Mouse (Mus musculus): ENCODE results near the gene Acot5.
"Not testable (repeated sequence)": the region's sequence is repeated elsewhere in the genome, so short reads cannot be mapped to it uniquely, and the experiment has no call there.

Acot5 gene

DNA sequence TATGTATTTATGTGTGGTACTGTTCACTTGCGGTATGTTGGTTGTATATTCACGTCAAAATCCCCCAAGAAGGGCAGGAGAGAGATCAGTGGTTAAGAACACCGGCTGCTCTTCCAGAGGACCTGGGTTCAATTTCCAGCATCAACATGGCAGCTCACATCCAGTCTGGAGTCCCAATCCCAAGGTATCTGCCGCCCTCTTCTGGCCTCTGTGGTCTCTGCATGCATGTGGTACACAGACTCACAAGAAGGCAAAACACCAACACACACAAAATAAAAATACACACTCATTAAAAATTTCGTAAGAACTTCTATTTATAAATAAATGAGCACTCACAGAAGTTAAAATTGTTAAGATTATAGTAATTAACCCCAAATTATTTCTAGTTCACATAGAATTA, 5.9 kb upstream of the Acot5 start:
- no peak for DNase-seq (ENCODE audit: low spot score)

DNA sequence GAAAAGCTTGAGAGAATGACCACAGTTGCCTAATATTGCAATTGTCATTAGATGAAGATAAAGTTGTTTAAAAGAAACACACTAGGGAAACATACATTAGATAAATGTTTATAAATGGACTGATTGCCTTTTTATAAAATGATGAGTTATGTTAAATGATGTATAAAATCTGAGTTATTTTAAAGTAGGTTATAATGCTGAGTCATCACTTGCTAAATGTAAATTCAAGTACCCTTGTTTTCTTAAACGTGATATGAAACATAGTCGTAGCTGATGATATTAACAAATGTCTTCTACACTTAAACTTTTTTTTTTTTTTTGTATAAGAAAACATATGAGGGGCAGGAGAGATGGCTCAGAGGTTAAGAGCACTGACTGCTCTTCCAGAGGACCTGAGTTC, 5.3 kb upstream of the Acot5 start:
- DNase-seq (ENCODE audit: low spot score) = no peak

DNA sequence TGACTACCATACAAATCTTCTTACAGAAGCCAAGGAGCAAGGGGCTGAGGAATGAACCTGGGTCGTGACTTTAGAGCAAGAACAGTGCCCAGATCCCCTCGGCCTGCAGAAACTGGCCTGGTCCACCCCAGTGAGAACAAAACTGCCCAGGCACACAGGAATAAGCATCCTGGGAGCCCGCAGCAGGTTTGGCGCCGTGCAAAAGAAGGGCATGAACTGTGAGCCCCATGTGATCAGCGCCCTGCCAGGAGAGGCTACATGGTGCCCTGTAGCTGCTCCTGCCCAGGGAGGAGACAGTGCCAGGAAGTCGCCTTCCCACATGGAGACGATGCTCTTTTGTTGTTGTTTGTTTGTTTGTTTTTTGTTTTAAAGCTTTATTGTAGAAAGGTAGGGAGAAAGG, 4.5 kb upstream of the Acot5 start:
- no peak for DNase-seq (ENCODE audit: low spot score)

DNA sequence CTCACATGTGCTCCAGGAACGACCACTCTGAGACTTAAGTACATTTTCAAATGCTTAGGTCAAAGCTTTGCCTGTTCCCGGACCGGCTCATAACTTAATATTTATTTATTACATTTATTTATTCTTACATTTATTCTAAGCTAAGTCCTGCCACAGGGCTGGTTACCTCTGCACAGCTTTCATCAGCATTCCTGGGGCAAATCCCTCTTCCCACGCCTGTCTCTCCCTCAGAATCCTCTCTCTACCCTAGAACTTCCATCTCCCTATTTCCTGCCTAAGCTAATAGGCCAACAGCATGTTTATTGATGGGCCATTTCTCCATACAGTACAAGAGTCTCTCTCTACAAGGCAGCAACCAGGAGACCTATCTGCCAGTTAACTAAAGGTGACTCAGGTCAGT, 1.4 kb upstream of the Acot5 start:
- no peak for DNase-seq (ENCODE audit: low spot score)

DNA sequence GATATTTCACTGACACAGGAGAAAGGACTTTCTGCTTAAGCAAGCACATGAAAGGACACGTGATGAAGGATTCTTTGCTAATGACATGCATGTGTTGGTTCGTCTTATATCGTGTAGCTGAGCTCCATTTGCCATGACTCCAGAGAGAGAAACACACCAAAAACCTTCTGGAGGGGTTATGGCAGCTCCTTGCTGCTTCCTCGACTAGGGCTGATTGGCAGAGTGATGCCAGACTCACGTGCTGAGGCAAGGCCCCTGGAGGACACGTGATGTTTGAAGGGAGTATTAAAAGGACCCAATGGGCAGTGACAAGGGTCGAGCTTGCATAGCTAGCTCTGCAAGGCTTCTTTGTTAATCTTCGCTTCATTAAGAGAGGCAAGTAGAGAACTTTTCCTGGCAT, 829 bp upstream of the Acot5 start:
- no peak for DNase-seq (ENCODE audit: low spot score)

DNA sequence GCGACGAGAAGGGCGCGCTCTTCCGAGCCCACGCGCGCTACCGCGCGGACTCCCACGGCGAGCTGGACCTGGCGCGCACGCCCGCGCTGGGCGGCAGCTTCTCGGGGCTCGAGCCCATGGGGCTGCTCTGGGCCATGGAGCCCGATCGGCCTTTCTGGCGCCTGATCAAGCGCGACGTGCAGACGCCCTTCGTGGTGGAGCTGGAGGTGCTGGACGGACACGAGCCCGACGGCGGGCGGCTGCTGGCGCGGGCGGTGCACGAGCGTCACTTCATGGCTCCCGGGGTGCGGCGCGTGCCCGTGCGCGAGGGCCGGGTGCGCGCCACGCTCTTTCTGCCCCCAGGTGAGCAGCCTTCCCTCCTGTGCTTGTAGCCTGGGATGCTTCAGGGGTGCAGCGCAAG, 457 bp downstream of the Acot5 start:
- DNase-seq (ENCODE audit: low spot score) = not testable (repeated sequence)

DNA sequence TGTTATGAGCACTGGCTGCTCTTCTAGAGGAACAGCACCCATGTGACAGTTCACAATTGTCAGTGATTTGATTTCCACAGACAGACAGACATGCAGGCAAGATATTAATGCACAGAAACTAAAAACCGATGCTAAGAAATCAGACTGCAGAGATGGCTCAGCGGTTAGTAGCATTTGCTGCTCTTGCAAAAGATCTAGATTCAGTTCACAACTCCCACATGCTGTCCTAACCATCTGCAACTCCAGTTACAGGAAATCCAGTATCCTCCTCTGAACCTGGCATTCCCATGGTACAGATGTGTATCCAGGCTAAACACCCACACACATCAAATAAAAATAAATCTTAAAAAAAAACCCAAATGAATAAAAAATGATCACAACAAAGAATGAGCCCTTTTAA, 2.6 kb downstream of the Acot5 start:
- peak; percentile 38 for DNase-seq (ENCODE audit: low spot score)

DNA sequence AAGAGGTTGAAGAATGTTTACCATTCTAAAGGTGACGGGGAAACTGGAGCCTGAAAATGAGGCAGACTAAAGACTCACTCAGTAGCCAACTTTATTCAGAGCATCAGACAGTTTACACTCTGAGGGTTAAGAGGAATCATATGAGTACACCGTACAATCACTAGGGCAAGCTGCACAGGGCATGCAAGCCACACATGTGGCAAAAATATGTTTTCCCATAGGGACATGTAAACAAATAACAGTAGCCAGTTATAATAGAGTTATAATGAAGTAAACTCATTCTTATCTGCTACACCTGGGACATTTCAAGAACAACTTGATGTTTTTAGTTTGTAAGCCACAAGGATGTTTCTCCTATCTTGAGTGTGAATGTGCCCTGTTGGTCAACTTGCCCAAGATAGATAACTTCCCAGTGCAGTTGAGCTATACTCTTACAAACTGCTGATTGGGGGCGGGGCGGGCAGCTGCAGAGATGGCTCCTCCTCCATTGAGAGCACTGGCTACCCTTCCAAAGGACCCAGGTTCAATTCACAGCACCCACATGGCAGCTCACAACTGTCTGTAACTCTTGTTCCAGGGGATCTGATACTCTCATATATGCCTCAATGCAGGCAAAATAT, 8.4 kb downstream of the Acot5 start:
- DNase-seq (ENCODE audit: low spot score) = no peak

DNA sequence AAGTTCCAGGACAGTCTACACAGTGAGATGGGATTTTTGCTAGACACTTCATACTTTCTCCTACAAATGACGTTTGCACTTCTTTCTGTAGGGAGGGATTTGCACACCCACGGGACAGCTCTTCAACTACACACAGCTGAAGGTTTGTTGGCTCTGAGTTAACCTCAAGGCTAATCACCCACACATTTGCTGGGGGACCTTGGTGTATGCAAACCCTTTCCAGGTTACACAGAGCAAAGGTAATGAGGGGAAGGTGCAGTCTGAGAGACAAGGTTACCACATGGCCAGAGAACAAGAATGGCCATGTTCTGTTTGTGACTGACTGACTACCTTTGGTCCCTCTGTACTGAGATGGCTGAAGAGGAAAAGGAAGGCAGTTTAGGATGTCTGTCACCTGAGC, 14.7 kb downstream of the Acot5 start:
- DNase-seq (ENCODE audit: low spot score) = no peak

DNA sequence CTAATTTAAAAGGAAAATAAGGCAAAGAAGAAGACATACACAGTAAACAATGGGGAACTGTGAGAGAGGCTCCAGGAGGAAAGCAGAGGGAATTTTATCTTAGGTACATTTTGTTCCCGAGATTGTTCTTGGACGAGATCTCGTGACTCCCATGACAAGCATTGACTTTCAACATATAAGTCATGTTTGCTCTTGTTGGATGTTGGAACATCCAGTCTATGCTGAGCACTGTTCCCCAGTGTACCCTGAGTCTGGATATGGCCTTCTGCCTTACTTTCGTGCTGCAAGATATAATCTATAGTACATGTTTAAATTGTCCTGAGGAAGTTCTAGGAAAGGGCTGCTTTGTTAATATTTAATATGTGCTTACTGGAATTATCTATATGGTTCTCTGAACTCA, 15.5 kb downstream of the Acot5 start:
- DNase-seq (ENCODE audit: low spot score) = no peak

DNA sequence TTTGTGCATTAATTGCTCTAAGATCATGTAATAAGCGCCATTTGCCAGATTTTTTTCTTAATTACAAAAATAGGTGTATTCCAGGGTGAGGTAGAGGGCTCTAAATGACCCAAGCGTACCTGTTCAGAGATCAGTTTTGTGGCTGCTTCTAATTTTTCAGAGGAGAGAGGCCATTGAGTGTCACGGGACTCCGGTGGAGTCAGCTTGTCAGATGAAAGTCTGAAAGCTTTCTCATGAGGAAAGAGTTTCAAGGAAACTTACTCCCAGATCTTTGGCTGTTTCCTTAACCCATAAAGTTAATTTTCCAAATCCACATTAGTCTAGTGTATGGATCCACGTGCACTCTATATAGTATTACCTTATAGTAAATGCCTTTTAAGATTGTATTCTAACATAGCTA, 25.5 kb downstream of the Acot5 start:
- DNase-seq (ENCODE audit: low spot score) = not testable (repeated sequence)

DNA sequence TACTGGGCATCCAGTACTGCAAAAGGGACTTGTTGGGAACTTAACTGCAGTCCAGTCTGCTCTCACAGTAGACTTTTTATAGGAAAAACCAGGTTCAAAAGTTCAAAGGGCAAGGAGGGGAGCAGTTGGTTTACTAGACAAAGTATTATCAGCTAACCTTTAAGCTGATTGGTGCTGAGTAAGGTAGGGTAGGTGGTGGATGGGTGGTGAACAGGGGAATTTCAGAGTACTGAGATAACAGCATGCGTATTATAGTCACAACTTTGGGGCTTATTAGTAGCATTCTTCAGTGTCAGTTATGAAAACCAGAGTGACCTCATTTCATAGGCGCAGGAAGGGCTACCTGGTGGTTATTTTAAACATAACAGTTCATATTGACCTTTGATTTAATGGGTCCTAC, 30.5 kb downstream of the Acot5 start:
- DNase-seq (ENCODE audit: low spot score) = no peak

DNA sequence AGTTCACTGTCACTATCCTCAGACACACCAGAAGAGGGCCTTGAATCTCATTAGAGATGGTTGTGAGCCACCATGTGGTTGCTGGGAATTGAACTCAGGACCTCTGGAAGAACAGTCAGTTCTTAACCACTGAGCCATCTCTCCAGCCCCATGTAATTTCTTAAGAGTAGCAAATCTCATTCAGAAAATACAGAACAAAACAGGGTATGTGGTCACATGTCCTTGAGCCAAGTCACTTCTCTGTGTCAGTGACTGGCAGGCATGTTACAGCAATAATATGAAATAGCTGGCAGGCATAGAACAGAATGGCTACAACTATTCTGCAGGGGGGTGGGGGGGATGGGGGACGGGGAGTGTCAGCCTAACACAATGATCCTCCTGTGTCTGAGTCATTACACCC, 30.9 kb downstream of the Acot5 start:
- DNase-seq (ENCODE audit: low spot score) = no peak

DNA sequence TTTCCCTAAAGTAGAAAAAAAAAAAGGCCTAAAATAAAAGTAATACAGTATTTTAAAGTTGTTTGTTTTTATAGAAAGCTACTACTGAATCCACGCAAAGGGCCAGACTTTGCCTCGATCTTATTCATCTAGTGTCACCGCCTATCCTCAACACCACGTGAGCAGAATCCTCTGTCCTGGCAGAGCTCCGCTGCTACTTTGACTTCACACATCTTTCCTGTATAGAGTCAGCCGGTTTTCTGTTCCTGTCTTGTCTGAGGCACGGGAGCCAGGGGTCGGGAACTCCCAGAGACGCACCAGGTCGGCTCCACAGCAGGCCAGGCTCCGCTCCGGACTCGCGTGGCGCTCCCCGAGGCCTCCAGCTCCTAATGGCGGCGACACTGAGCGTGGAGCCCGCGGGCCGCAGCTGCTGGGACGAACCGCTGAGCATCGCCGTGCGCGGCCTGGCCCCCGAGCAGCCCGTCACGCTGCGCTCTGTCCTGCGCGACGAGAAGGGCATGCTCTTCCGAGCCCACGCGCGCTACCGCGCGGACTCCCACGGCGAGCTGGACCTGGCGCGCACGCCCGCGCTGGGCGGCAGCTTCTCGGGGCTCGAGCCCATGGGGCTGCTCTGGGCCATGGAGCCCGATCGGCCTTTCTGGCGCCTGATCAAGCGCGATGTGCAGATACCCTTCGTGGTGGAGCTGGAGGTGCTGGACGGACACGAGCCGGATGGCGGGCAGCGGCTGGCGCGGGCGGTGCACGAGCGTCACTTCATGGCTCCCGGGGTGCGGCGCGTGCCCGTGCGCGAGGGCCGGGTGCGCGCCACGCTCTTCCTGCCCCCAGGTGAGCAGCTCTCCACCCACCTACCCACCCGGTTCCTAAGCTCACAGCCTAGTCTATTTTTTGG, 31.7 kb downstream of the Acot5 start, which contains the start of gene Acot6:
Gene Acot6 (plus strand): TSS at position 51 of the 889 bp plus-strand sequence.
- DNase-seq (ENCODE audit: low spot score) = peak; percentile 4

DNA sequence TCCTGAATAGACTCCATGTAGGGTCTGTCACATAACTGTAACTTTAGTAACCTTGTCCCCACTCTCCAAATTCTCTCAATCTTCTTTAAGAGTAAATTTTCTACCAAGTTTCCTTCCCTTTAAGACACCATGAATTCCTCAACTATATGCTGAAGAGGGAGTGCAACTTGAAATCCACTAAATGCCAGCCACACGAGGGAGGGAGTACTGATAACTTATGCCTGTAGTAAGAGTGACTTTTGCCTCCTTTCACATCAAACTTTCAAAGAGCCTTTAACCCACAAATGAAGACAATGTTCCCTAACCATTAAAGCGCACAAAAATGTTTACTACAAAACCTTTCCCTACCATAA, 32.3 kb downstream of the Acot5 start:
- DNase-seq (ENCODE audit: low spot score) = no peak

DNA sequence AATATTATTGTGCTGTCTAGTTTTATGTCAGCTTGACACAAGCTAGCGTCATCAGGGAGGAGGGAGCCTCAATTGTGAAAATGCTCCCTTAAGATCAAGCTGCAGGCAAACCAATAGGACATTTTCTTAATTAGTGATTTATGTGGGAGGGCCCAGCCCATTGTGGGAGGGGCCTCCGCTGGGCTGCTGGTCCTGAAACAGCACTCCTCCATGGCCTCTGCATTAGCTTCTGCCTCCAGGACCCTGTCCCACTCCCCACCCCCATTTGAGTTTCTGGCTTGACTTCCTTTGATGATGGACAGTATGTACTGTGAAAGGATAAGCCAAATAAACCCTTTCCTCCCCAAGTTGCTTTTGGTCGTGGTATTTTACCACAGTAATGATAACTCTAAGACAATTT, 37.9 kb downstream of the Acot5 start:
- DNase-seq (ENCODE audit: low spot score) = no peak

DNA sequence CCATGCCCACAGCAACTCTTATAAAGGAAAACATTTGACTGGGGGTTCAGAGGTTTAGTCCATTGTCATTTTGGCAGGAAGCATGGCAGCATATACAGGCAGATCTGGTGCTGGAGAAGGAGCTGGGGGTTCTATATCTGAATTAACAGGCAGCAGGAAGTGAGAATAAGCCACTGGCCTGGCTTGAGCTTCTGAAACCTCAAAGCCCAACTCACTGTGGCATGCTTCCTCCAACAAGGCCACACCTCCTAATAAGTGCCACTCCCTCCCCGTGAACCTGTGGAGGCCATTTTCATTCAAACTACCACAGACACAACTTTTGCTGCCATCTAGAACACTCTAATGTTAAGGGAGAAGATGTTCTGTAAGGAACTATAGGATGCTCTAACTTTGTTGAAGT, 38.6 kb downstream of the Acot5 start:
- no peak for DNase-seq (ENCODE audit: low spot score)

DNA sequence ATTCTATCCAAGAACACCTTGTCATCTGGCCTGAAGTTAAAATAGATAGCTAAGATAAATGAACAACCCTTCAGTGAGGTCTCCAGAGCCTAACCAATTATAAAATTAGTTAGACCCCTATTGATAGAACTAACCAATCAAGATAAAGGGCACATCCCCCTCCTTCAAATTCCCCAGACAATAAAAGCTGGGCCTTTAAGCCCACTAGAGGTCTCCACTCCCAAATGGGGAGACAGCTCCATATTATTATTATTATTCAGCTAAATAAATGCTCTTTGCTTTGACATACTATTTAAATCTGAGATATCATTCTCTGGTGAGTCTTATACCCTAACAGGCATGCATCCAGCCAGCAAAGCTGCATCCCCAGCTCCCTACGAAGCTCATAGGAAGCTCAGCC, 40.8 kb downstream of the Acot5 start:
- DNase-seq (ENCODE audit: low spot score) = no peak

DNA sequence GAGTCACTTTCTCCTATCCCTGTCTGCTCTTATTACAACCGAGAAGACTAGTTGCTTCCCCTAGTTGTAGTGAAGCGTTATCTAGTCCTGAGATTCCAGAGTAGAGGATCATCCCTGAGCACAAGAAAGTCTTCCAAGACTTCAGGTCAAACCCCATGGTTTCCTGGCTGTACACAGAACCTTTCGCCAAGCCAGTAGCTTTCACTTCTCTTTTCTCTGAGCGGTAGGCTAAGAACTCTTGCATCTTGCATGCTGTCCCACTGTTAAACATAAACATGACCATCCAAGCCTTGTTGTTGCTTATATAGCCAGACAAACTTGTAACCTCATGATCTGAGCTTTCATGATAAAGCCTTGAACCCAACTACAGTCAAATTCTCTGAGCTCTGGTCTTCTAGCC, 41.7 kb downstream of the Acot5 start:
- DNase-seq (ENCODE audit: low spot score) = no peak

DNA sequence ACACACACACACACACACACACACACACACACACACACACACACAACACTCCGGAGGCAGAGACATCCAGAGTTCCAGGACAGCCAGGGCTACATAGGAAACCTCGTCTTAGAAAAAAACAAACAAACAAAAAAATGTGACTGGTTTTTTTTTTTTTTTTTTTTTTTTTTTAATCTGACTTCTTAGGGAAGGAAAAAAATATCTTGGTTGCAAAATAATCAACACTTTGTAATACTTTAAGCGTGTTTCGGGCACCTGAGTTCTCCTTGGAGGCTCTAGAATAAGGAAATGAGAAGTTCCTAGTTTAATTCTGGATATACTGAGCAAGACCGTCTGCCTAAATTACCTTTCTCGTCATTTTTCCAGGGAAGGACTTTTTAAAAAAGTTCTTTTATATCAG, 44.6 kb downstream of the Acot5 start:
- DNase-seq (ENCODE audit: low spot score) = no peak

DNA sequence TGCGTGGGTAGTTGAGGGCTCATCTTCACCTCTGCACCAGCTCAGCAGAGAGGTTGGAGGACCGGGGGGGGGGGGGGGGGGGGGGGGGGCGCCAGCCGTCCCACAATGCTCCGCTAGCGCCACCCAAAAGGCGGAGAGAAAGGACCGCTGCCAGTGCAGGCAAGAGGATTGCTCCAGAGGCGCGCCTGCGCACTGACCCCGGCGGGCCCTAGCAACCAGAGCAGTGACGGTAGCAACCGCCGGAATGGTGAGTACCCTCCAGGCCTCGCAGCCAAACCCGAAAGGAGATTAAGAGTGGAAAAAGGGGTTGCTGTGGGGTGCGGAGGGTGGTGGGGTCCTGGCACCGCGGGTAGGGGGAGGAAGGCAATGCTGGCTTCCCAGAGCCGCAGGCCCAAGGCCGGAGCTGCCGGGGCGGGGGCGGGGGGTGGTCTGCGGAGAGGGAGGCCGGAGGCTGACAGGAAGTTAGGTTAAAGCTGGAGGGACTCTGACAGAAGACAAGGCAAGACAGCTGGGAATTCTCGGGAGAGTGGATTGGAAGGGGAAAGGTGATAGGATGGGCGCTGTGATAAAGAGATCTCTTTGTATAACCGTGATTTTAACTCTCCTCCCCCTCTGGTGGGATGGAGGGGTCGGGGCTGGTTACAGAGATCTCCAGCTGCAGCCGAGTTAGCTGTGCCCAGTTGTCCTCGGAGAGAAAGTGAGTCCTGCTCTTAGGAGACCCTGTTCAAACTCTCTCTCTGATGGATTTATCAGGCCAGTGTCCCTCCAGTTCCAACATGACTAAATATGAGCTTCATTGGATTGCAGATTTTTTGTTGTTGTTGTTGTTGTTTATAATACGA, 45.2 kb downstream of the Acot5 start, which contains the start of gene Dnal1:
Gene Dnal1 (plus strand): TSS at position 214 of the 842 bp plus-strand sequence.
- peak; percentile 43 for DNase-seq (ENCODE audit: low spot score)

DNA sequence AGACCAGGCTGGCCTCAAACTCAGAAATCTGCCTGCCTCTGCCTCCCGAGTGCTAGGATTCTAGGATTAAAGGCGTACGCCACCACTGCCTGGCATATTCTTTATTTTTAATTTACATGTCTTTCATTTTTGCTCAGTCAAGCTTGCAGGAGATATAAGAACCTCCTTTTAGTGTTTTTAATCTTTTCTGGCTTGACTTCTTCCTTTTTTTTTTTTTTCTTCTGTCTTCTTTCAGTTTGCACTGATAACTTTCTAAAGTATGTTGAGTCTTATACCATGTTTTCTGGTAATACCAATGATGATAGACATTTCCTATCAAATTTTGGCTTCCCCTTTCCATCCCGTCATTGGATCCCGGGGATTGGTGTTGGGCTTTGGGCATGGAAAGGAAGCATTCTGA, 50.5 kb downstream of the Acot5 start:
- no peak for DNase-seq (ENCODE audit: low spot score)
